Mouse (Mus musculus): ENCODE data around the gene Lmcd1.

DNA sequence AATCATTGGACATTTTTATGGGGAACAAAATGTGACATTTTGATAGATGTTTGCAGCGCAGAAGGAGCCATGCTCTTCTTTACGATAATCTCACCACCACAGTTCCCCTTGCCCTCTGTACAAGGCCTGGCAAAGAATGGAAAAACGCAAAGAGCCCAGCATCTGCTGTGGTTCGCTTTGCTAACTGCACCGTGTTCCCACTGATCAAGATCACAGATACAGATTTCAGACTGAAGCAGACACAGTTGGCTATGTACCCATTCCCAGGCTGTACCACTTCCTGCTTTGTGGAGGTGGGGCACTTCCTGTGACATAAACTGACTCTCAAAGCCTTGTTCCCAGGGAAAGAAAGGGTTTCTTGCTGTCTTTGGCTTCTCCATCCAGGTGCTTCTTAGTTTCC is 60.4 kb downstream of the Lmcd1 start:
- TF ChIP-seq POLR2A (IDR thresholded peaks at IDR 0.05; ENCODE audit: control insufficient read depth in 1 of 2, insufficient read depth in 1 of 2, low read depth in 1 of 2, low read length in 2 of 2, poor library complexity in 1 of 2) (no peak), RAD21 (IDR thresholded peaks at IDR 0.05; ENCODE audit: low read depth, low read length) (no peak), CHD2 (IDR thresholded peaks at IDR 0.05; ENCODE audit: low read length) (no peak), ETS1 (IDR thresholded peaks at IDR 0.05; ENCODE audit: low read depth, low read length) (no peak), JUND (IDR thresholded peaks at IDR 0.05; ENCODE audit: low read depth, low read length) (no peak), CTCF (IDR thresholded peaks at IDR 0.05 in 2 of 3, conservative IDR thresholded peaks at IDR 0.05 in 1 of 3; ENCODE audit: control insufficient read depth in 1 of 3, insufficient read depth in 1 of 3, low read depth in 2 of 3, low read length in 3 of 3, poor library complexity in 1 of 3, severe bottlenecking in 1 of 3) (no peak), MAX (IDR thresholded peaks at IDR 0.05; ENCODE audit: low read length) (no peak), E2F4 (IDR thresholded peaks at IDR 0.05; ENCODE audit: borderline replicate concordance, low read depth, low read length) (no peak)

Measured in MEL (cell line).